Mouse (Mus musculus) A20 (cell line): ENCODE results near the gene Gadd45b.

Experiments used
- DNase-seq: peaks from one replicate; pipeline ENCODE4 v3.0.0-alpha.2; 2011; ENCODE audit warnings: low read depth, low spot score

Gadd45b gene

GRCm38 (mm10) chr10:80956385-80956784, 26.5 kb downstream of the Gadd45b start:
- no peak for DNase-seq

- DNase-seq, result no peak
Observed at GRCm38 (mm10) chr10:80956901-80957300, 27.0 kb downstream of the Gadd45b start.

- DNase-seq, result no peak
Observed at GRCm38 (mm10) chr10:80957791-80958190, 27.9 kb downstream of the Gadd45b start.

DNA sequence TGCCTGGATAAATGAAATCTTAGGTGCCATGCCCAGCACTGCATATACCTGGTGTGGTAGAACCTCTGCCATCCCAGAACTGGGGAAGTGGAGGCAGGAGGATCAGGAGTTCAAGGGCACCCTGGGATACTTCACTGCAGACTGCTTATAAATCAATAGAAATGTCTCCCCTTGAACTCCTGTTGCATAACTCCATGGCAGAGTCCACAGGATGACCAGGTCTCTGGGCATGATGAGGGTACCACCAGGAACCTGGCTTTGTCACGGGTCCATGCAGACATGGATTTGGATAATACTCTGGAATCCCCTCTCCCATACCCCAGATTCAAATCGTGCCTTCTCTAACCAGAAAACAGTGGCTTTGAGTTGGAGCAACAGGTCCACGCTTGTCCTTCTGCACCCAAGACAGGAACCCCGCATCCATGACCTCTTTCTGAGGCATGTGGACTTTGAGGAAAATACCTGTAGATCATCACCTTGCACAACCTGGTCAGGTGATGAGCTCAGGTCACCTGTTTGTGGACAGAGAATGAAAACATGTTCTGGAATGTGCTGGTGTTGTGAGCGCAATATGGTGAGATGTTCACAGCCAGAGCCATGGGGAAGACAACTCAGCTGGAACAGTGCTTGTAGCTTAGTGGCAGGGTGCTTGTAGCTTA, 29.2 kb downstream of the Gadd45b start:
- DNase-seq, result no peak

GRCm38 (mm10) chr10:80960551-80961508, 31.0 kb downstream of the Gadd45b start:
- DNase-seq, result peak; percentile 44

GRCm38 (mm10) chr10:80962051-80962472, 32.2 kb downstream of the Gadd45b start:
- no peak for DNase-seq

- no peak for DNase-seq
Observed at GRCm38 (mm10) chr10:80962585-80962984, 32.7 kb downstream of the Gadd45b start.

- no peak for DNase-seq
Observed at GRCm38 (mm10) chr10:80963031-80963975, 33.4 kb downstream of the Gadd45b start.

GRCm38 (mm10) chr10:80966296-80966695, 36.4 kb downstream of the Gadd45b start:
- DNase-seq, result no peak

- DNase-seq, result no peak
Observed at GRCm38 (mm10) chr10:80967101-80967656, 37.3 kb downstream of the Gadd45b start.

- no peak for DNase-seq
Observed at GRCm38 (mm10) chr10:80968106-80968505, 38.2 kb downstream of the Gadd45b start.

- peak; percentile 57 for DNase-seq
Observed at GRCm38 (mm10) chr10:80969298-80969697, 39.4 kb downstream of the Gadd45b start.

DNA sequence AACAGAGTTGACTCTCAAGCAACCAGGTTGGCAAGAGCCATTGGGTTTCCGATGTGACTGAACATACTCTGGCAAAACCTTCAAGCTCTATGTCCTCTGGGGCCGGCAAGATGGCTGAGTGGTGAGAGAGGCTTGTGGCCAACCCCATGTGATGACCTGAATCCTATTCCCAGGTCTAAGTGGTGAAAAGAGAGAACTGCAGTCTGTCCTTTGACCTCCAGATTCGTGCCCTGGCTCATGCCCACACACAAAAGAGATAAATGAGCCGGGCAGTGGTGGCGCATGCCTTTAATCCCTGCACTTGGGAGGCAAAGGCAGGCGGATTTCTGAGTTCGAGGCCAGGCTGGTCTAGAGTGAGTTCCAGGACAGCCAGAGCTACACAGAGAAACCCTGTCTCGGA, 40.3 kb downstream of the Gadd45b start:
- DNase-seq, result no peak

GRCm38 (mm10) chr10:80971533-80971932, 41.7 kb downstream of the Gadd45b start:
- DNase-seq, result no peak

DNA sequence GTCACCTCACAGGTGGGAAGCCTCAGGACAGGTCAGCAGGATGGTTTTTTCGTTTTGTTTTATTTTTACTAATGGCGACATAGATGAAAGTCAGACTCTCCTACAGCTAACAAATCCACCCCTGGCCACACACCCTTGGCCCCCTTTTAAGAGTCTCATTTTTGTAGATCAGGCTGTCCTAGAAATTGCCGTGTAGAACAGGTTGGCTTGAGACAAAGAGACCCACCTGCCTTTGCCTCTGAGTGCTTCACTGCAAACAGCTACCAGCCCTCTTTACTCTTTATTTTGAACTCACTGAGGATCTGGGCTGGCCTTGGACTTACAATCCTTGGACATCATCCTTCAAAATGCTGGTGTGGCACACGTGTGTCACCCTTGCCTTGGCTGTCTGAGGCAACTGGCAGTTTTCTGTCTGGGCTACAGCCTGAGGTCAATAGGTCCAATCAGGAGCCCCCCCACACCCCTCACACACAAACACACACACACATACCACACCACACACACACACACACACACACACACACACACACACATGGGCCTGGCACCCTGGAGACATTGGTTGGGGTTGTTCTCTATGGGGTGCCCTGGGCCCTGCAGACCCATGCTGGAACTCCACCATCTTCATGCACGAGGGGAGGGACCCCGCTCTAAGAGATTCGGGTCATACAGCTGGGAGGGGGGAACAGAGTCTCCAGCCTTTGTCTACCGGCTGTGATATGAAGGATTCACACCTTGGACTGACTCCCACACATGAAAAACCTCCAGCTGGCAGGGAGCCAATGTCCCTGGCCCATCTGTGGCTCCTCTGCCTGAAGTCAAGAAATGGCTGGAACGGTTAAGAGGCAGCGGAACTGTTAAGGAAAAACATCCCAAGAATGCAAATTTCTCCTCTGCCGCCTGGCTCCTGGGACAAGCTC, 42.5 kb downstream of the Gadd45b start:
- DNase-seq, result no peak

DNA sequence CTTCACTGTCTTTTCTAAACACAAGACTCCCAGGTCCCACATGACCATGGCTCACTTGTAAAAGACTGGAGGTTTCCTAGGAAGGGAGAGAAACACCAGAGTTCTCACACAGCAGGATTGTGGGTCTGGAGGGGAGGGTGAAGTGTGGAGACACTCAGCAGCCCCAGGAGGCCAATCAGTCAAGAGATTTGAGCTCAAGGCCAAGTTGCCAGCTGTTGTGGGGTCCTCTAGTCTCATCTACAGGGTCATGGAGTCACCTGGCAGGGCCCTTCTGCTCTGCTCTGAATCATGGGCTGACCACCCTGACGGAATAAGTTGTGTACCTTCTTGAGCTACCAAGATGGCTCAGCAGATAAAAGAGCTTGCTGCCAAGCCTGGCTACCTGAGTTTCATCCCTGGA, 43.8 kb downstream of the Gadd45b start:
- no peak for DNase-seq

DNA sequence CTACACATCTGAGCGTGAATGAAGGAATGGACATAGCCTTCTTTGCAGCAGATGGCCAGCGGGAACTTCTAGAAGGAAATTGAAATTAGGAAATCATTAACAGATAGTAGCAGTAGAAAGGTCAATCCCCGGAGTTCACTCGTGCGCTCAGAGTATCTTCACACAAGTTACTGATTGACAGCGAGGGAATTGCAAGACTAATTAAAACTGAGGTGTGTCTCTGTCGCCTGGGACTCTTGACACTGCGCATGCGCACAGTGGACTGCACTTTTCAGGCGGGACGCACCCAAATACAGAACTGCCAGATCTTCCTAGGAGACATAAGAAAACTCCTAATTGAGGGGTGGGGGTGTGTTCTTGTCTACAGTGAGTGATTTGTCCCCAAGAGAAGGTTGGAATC, 45.6 kb downstream of the Gadd45b start:
- no peak for DNase-seq

GRCm38 (mm10) chr10:80981564-80982112, 51.8 kb downstream of the Gadd45b start:
- DNase-seq, result no peak
